Mouse (Mus musculus): ENCODE measurements around the gene Npas3. TPM values are rescaled to one million over a fixed set of nuclear protein-coding genes. Genes with fewer than 3 reads are reported as not detected.

Gene Npas3
- polyA plus RNA-seq, 1 experiment from 2014 or later, result 7.2 TPM

DNA sequence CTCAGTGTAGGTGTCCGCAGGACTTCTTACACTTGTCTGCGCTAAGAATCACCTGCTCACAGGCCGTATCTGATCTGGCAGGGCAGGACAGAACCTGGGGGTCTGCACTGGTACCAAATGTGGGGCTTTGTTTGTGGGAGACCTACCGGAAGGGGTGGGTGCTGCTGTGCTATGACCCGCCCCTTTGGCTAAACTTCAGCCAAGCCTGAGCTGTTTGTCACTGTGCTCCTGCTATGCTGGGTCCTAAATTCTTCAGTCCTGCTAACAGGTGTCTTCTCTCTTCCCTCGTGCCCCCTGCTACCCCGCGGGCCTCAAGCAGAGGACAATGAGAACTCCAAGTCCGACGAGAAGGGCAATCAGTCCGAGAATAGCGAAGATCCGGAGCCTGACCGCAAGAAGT lies 818.9 kb downstream of the Npas3 start:
- peaks cover 8% of the 10 kb centered on the region for H3K9me3 ChIP-seq
- H3K4me1 ChIP-seq, result peaks cover 16% of the 10 kb centered on the region
- 39% methylated on average over 14 of the region's 14 CpGs for WGBS
- H3K27me3 ChIP-seq (ENCODE audit: poor library complexity, severe bottlenecking), result peaks cover 64% of the 10 kb centered on the region
- no peak for DNase-seq (ENCODE audit: extremely low spot score, low spot score)
- H3K4me3 ChIP-seq, result peak overlapping the region; percentile 48
- H3K36me3 ChIP-seq (replicated peaks), result peaks cover 15% of the 10 kb centered on the region
- peak overlapping the region; percentile 5; the same call in 1 of the 2 replicates for H3K27ac ChIP-seq

DNA sequence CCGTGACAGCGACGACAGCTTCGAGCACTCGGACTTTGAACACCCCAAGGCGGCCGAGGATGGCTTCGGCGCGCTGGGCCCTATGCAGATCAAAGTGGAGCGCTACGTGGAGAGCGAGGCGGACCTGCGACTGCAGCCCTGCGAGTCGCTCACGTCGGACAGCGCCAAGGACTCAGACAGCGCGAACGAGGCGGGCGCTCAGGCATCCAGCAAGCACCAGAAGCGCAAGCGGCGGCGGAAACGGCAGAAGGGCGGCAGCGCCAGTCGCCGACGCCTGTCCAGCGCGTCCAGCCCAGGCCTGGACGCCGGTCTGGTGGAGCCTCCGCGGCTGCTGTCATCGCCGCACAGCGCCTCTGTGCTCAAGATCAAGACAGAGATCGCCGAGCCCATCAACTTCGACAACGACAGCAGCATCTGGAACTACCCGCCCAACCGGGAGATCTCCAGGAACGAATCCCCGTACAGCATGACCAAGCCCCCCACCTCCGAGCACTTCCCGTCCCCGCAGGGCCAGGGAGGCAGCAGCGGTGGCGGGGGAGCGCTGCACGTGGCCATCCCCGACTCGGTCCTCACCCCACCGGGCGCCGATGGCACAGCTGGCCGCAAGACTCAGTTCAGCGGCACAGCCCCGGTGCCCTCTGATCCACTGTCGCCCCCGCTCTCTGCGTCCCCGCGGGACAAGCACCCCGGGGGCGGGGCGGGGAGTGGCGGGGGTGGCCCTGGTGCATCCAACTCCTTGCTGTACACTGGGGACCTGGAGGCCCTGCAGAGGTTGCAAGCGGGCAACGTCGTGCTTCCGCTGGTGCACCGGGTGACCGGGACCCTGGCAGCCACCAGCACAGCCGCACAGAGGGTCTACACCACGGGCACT lies 819.6 kb downstream of the Npas3 start:
- Histone ChIP-seq H3K36me3 (replicated peaks) (peaks cover 11% of the 10 kb centered on the region), H3K4me3 (peak overlapping the region; percentile 48), H3K4me1 (peaks cover 16% of the 10 kb centered on the region), H3K27ac (peak overlapping the region; percentile 5; the same call in 1 of the 2 replicates), H3K9me3 (peaks cover 8% of the 10 kb centered on the region), H3K27me3 (ENCODE audit: poor library complexity, severe bottlenecking) (peaks cover 61% of the 10 kb centered on the region)
- peak; percentile 56 for DNase-seq (ENCODE audit: extremely low spot score, low spot score)
- 7% methylated on average over 84 of the region's 84 CpGs for WGBS

DNA sequence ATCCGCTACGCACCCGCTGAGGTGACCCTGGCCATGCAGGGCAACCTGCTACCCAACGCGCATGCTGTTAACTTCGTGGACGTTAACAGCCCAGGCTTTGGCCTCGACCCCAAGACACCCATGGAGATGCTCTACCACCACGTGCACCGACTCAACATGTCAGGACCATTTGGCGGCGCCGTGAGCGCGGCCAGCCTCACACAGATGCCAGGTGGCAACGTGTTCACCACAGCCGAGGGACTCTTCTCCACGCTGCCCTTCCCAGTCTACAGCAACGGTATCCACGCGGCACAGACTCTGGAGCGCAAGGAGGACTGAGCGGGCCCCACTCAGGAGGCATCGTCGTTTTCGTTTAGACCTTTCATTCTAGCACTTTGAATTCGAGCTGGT lies 820.3 kb downstream of the Npas3 start:
- peak overlapping the region; percentile 48; the same call in 1 of the 2 replicates for H3K4me3 ChIP-seq
- 72% methylated on average over 27 of the region's 27 CpGs for WGBS
- H3K36me3 ChIP-seq (replicated peaks), result peaks cover 11% of the 10 kb centered on the region
- 0 out of 2 replicates have a peak overlapping the region, but pooled peaks have one; percentile 5 for H3K27ac ChIP-seq
- DNase-seq (ENCODE audit: extremely low spot score, low spot score), result no peak
- peaks cover 8% of the 10 kb centered on the region for H3K9me3 ChIP-seq
- H3K27me3 ChIP-seq (ENCODE audit: poor library complexity, severe bottlenecking), result peaks cover 61% of the 10 kb centered on the region
- peaks cover 16% of the 10 kb centered on the region for H3K4me1 ChIP-seq

DNA sequence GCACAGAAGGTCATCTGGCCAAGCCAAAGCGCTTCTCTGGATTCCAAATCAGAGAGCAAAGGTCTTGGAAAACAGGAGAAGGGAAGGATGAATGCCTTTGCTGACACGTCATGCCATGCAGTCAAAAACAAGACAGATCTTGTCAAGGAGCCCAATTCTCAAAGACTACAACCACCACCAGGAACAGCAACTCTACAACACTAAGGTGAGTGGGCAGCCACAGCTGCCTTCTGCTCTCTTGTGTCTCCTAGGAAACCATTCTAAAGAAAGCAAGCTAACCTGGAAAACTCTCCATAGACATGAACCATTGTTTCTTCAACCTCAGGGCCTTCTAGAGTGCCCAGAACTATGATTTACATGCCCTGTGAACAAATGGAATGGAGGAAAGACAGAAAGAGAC lies 825.5 kb downstream of the Npas3 start:
- Histone ChIP-seq H3K27ac (no peak overlapping the region), H3K36me3 (replicated peaks) (peaks cover 1% of the 10 kb centered on the region), H3K4me1 (no peaks in the 10 kb centered on the region), H3K9me3 (peaks cover under 1% of the 10 kb centered on the region), H3K27me3 (ENCODE audit: poor library complexity, severe bottlenecking) (peaks cover 18% of the 10 kb centered on the region), H3K4me3 (no peak overlapping the region)
- DNase-seq (ENCODE audit: extremely low spot score, low spot score), result no peak
- WGBS, result 88% methylated on average over 2 of the region's 2 CpGs

DNA sequence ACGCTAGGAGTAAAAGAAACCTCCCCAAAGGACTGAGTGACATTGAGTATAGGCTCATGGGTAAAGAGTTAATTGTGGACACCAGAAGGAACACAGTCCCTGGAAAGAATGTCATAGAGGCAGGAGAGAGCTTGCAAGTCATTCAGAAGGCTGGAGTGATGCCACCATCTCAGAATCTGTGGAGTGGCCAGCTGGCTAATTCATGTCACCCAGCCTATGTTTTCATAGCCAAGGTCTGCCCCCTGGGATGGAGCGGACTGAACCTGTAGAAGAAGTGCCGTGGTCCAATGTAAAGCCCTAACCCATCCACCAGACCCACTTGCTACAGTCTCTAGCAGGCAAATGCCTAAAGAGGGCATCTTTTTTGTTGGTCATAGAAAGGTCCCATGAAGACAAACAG lies 832.5 kb downstream of the Npas3 start:
- DNase-seq (ENCODE audit: extremely low spot score, low spot score), result no peak
- Histone ChIP-seq H3K4me3 (no peak overlapping the region), H3K9me3 (no peaks in the 10 kb centered on the region), H3K27ac (no peak overlapping the region), H3K4me1 (peaks cover 3% of the 10 kb centered on the region; the same call in 1 of the 2 replicates), H3K36me3 (replicated peaks) (no peaks in the 10 kb centered on the region), H3K27me3 (ENCODE audit: poor library complexity, severe bottlenecking) (no peaks in the 10 kb centered on the region)
- 93% methylated on average over 3 of the region's 3 CpGs for WGBS

DNA sequence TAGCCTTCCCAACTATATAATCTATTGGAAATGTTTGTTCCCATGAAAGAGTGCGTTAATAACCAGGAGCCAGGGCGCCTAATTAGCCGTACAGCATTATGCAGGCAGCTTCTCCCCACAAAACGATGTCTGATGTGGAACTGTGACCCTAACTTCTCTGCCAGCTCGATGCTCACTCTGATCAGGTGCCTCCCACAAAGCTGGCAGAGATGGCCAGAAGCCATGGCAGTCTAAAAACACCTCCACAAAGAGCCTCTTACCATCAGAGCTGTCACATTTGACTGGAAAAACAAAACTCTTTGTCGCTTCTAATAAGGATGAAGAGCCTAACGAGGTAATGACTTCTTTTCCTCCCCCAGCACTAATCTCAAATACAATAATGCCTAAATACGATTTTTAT lies 845.3 kb downstream of the Npas3 start:
- no peaks in the 10 kb centered on the region for H3K9me3 ChIP-seq
- no peak overlapping the region for H3K27ac ChIP-seq
- DNase-seq (ENCODE audit: extremely low spot score, low spot score), result no peak
- no peaks in the 10 kb centered on the region for H3K36me3 ChIP-seq (replicated peaks)
- H3K27me3 ChIP-seq (ENCODE audit: poor library complexity, severe bottlenecking), result no peaks in the 10 kb centered on the region
- H3K4me3 ChIP-seq, result no peak overlapping the region
- peaks cover 25% of the 10 kb centered on the region for H3K4me1 ChIP-seq
- 63% methylated on average over 8 of the region's 8 CpGs for WGBS

DNA sequence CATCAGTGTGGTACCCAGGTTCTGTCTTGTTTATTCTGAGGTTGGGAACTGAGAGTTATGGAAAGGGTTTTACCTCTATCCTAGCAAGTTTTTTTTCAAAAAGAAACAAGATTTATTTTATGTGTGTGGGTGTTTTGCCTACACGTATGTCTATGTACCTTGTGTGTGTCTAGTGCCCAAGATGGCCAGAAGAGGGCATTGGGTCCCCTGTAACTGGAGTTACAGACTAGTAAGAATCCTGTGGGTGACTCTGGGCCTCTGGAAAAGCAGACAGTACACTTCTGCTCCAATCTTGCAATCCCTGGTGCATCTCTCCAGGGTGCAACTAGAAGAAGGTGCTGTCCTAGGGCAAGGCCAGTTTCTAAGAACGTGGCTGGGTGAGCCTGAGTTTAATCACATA lies 848.0 kb downstream of the Npas3 start:
- DNase-seq (ENCODE audit: extremely low spot score, low spot score), result no peak
- no peak overlapping the region for H3K27ac ChIP-seq
- H3K36me3 ChIP-seq (replicated peaks), result no peaks in the 10 kb centered on the region
- WGBS, result 60% methylated on average over 2 of the region's 2 CpGs
- H3K27me3 ChIP-seq (ENCODE audit: poor library complexity, severe bottlenecking), result no peaks in the 10 kb centered on the region
- peaks cover 25% of the 10 kb centered on the region for H3K4me1 ChIP-seq
- no peak overlapping the region for H3K4me3 ChIP-seq
- H3K9me3 ChIP-seq, result no peaks in the 10 kb centered on the region

DNA sequence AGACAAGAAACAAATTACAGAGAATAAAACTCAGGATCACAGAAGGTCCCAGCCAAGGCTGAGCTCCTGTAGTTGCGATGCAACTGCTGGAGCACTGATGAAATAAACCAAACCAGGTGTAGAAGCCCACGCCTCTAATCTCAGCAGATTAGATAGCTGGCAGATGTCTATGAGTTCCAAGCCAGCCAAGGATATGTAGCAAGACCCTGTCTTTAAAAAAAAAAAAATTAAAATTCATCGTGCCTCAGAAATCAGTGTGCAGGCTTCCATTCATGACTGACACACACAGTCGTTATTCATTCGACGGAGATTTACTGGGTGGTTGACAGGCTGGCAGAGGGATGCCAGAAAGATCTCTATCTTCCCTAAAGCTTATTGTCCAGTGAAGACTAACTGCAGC lies 849.7 kb downstream of the Npas3 start:
- peaks cover 25% of the 10 kb centered on the region for H3K4me1 ChIP-seq
- H3K36me3 ChIP-seq (replicated peaks), result no peaks in the 10 kb centered on the region
- H3K9me3 ChIP-seq, result no peaks in the 10 kb centered on the region
- no peaks in the 10 kb centered on the region for H3K27me3 ChIP-seq (ENCODE audit: poor library complexity, severe bottlenecking)
- DNase-seq (ENCODE audit: extremely low spot score, low spot score), result no peak
- 88% methylated on average over 6 of the region's 6 CpGs for WGBS
- no peak overlapping the region for H3K4me3 ChIP-seq
- no peak overlapping the region for H3K27ac ChIP-seq

DNA sequence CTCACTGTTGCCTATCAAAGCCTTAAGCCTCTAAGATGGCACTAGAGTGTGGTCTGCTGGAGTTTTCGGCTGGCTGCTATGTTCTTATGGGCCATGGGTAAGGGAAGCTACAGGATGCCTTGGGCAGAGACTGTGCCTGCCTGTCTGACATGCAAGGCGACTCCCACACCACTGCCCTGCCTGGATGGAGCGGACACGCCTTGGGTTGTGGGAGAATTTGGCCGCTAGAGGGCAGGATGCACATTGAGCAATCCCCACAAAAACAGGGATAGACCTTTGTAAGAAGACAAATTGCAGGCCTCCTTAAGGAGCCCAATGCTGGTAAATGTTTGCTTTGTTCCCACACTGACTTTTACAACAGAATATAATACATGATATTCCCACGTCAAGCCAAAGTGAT lies 850.3 kb downstream of the Npas3 start:
- Histone ChIP-seq H3K27me3 (ENCODE audit: poor library complexity, severe bottlenecking) (no peaks in the 10 kb centered on the region), H3K4me3 (no peak overlapping the region), H3K36me3 (replicated peaks) (no peaks in the 10 kb centered on the region), H3K9me3 (no peaks in the 10 kb centered on the region), H3K4me1 (peaks cover 20% of the 10 kb centered on the region), H3K27ac (no peak overlapping the region)
- WGBS, result 10% methylated on average over 6 of the region's 6 CpGs
- DNase-seq (ENCODE audit: extremely low spot score, low spot score), result peak; percentile 81

DNA sequence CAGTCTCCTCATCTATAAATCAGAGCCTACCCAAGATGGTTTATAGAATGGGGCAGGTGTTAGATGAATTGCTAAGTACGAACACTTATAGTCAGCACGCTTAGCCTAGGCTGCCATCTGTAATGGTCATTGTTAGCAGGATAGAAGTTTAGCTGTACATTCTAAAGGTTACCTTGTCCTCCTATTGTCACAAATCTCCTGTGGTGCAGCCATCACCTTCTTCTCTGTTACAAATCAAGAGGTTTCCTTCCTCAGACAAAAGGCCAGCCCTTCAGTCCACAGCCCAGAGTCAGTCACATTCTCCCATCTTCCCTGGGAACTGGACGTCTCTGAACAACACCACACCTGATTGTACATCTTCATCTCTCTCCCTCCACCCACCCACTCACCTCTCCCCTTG lies 851.0 kb downstream of the Npas3 start:
- Histone ChIP-seq H3K4me1 (peaks cover 13% of the 10 kb centered on the region), H3K36me3 (replicated peaks) (no peaks in the 10 kb centered on the region), H3K27ac (no peak overlapping the region), H3K9me3 (no peaks in the 10 kb centered on the region), H3K4me3 (no peak overlapping the region), H3K27me3 (ENCODE audit: poor library complexity, severe bottlenecking) (no peaks in the 10 kb centered on the region)
- WGBS, result 93% methylated on average over 3 of the region's 3 CpGs
- no peak for DNase-seq (ENCODE audit: extremely low spot score, low spot score)

DNA sequence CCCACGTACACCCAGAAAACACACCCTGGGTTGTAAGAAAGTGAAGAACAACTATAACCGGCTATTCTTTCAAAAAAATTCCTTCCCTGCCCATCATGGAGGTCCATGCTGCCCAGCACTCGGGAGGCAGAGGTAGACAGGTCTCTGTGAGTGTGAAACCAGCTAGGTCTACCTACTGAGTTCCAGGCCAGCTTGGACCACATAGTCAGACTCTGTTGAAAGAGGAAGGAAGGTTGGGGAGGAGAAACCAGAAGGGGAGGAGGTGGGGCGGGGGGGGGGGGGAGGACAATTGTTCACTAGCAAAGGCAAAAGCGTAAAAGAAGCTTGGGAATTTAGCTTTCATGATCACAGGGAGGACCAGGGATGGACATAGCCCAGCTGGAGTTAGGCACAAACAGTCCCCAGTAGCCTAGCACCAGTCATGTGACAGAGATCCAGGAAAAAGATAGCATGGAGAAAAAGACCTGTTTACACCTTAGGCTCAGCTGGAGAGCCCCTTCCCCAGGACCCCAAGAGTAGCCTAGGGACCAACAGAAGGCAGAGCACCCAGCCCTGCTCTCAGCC lies 852.9 kb downstream of the Npas3 start:
- 0 out of 2 replicates have a peak, but pooled peaks cover 3% of the 10 kb centered on the region for H3K4me1 ChIP-seq
- no peak overlapping the region for H3K27ac ChIP-seq
- no peaks in the 10 kb centered on the region for H3K9me3 ChIP-seq
- DNase-seq (ENCODE audit: extremely low spot score, low spot score), result no peak
- no peaks in the 10 kb centered on the region for H3K36me3 ChIP-seq (replicated peaks)
- no peaks in the 10 kb centered on the region for H3K27me3 ChIP-seq (ENCODE audit: poor library complexity, severe bottlenecking)
- 92% methylated on average over 4 of the region's 5 CpGs for WGBS
- no peak overlapping the region for H3K4me3 ChIP-seq

DNA sequence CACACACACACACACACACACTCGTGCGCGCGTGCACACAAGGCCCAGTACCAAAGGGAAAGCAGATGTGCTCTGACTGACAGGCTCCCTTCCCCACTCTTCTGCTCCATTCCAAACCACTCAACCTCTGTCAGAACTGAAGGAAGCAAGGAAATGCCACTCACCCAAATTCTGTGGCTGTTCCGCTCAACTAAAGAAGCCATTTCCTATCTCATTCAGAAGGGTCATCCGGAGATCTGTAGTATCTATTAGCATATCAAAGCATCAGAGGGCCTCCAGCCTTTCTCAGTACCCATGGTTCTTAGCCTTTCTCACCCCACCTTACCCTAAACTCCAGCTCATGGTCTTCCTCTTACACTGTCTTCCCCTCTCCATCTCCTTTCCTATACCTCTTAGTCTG lies 854.0 kb downstream of the Npas3 start:
- DNase-seq (ENCODE audit: extremely low spot score, low spot score), result no peak
- 74% methylated on average over 6 of the region's 6 CpGs for WGBS
- Histone ChIP-seq H3K27me3 (ENCODE audit: poor library complexity, severe bottlenecking) (no peaks in the 10 kb centered on the region), H3K9me3 (no peaks in the 10 kb centered on the region), H3K4me3 (no peak overlapping the region), H3K27ac (no peak overlapping the region), H3K36me3 (replicated peaks) (no peaks in the 10 kb centered on the region), H3K4me1 (0 out of 2 replicates have a peak, but pooled peaks cover 3% of the 10 kb centered on the region)

DNA sequence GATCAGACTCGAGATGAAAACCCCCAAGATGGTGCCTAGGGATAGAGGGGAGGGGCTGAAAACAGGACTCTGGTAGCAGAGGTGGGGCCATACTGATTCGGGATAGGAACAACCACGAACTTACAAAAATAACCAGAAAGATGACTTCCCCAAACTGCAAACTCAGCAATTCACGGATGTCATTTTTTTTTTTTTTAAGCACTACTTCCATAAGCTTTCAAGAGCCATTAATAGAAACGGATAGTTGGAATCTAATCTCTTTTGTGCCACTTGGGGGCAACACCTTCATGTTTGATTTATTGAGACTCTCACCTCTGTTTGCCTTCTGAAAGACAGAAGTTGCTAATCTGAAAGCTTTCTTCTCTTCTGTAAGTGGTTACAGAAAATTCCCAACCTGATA lies 857.1 kb downstream of the Npas3 start:
- WGBS, result 76% methylated on average over 5 of the region's 5 CpGs
- DNase-seq (ENCODE audit: extremely low spot score, low spot score), result no peak
- Histone ChIP-seq H3K27me3 (ENCODE audit: poor library complexity, severe bottlenecking) (no peaks in the 10 kb centered on the region), H3K4me3 (no peak overlapping the region), H3K27ac (no peak overlapping the region), H3K9me3 (no peaks in the 10 kb centered on the region), H3K36me3 (replicated peaks) (no peaks in the 10 kb centered on the region), H3K4me1 (no peaks in the 10 kb centered on the region)

All from forebrain, embryonic 10.5 days (tissue).